Mouse (Mus musculus): ENCODE measurements around the gene Zfp69.

DNA sequence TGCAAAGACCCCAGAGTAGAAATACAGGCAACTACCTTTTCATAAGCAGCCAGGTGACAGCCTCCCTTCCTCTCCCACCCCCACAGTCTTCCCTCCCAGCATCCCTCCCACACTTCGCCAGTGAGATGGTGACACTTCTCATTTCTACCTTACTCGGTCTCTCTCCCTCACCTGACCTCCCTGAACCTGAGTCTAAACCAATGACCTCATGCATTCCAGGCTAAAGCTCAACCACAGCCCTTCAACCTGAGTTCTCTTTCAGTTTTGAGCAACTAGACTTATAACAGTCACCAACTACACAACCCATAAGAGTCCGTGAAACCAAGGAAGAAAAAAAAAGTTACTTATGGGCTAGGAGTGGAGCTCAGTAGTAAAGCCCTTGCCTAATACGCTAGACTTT lies 35.8 kb upstream of the Zfp69 start:
- no peak for TF ChIP-seq EP300 (IDR thresholded peaks at IDR 0.05; ENCODE audit: insufficient read depth, low read depth, low read length)
- TF ChIP-seq POLR2A (IDR thresholded peaks at IDR 0.05; ENCODE audit: insufficient read depth, low read depth, low read length), result no peak
- TF ChIP-seq CTCF (IDR thresholded peaks at IDR 0.05), result no peak

Measured in heart, adult 2 months (tissue).